Mouse (Mus musculus): ENCODE measurements at regions not wholly inside any gene's neighbourhood (a gene's known extent, or its start where the extent isn't known, plus 50 kb on each side); places are given as distances from the start of the nearest gene placed in this dataset.

DNA sequence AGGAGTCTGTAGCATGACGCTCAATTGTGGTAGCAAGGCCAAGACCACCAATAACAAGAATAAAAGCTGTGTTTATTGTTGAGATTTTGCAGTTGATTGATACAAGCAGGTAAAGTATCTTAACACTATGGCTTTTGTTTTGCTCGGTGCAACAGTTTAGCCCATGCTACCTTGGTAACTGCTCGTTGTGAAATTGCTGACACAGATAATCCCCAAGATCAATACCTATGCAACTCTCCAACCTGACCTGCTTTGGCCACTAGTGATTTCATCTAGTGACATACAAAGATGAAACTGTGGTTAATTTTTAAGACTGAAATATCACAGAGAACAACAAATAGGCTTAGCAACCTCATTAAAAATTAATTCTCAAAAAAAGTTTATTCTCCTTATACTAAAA, 85.2 kb upstream of the Kynu start:
- Histone ChIP-seq H3K36me3 (no peaks in the 10 kb centered on the region), H3K4me1 (no peaks in the 10 kb centered on the region), H3K4me2 (replicated peaks) (no peak overlapping the region), H3K27me3 (no peaks in the 10 kb centered on the region), H3K27ac (no peak overlapping the region), H3K9ac (no peak overlapping the region), H3K9me3 (replicated peaks) (no peaks in the 10 kb centered on the region), H3K4me3 (no peak overlapping the region)
- WGBS: 89% methylated on average over 3 of the region's 3 CpGs
- no peak for ATAC-seq (ENCODE audit: low FRiP score)

DNA sequence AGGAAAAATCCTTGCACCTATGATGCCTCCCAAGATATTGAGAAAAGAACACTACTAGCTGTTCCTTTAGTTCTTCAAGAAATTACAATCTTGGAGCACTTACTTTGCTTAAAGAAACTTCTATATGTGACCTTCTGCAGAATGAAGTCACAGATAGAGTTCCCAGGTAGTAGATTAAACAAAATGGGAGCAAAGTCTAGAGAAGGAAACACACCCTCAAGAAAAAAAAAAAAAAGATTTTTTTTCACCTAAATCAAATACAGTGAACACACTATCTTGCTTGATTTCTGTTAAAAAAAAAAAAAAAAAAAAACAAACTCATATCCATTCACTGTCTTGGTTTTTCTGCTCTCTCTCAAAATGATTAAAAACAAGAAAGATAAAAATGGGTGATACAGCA, 76.6 kb upstream of the Kynu start:
- no peak overlapping the region for H3K4me3 ChIP-seq
- H3K9me3 ChIP-seq (replicated peaks): no peaks in the 10 kb centered on the region
- H3K27ac ChIP-seq: no peak overlapping the region
- ATAC-seq (ENCODE audit: low FRiP score): no peak
- no peak overlapping the region for H3K9ac ChIP-seq
- no peaks in the 10 kb centered on the region for H3K4me1 ChIP-seq
- H3K4me2 ChIP-seq (replicated peaks): no peak overlapping the region
- H3K27me3 ChIP-seq: no peaks in the 10 kb centered on the region
- no peaks in the 10 kb centered on the region for H3K36me3 ChIP-seq

DNA sequence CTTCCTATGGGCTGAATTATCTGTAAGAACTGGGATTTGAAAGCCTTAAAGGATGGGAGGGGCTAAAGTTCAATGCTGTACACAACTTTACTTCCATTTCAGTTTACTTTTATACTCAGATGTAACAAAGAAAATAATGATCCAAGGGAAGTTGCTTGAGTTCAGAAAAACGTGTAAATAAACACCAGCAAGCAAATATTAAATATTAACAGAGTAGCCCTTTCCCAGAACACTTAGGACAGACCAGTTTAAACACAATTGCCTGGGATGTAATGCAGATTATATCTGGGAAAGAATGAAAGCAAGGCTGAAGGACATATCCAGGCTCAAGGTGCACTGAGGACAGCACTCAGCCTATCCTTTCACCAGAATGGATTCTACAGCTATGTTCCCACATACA, 75.3 kb upstream of the Kynu start:
- 37% methylated on average over 1 of the region's 1 CpGs for WGBS
- Histone ChIP-seq H3K9ac (no peak overlapping the region), H3K4me1 (no peaks in the 10 kb centered on the region), H3K9me3 (replicated peaks) (no peaks in the 10 kb centered on the region), H3K4me3 (no peak overlapping the region), H3K27me3 (no peaks in the 10 kb centered on the region), H3K4me2 (replicated peaks) (no peak overlapping the region), H3K36me3 (no peaks in the 10 kb centered on the region), H3K27ac (no peak overlapping the region)
- ATAC-seq (ENCODE audit: low FRiP score): no peak

Measured in hindbrain, embryonic 12.5 days (tissue).